Mouse (Mus musculus) heart, postnatal 0 days (tissue): ENCODE measurements around the gene Col7a1. TPM values are rescaled to one million over a fixed set of nuclear protein-coding genes. Genes with fewer than 3 reads are reported as not detected.

Source experiments
- ATAC-seq: fragments of 200-750 bp; cut with Nextera tagmentation; 2 replicates; pipeline ENCODE4 v1.8.0; 2017; ENCODE audit warnings: low read depth, moderate number of reproducible peaks, moderate library complexity; ENCODE audit not compliant: insufficient read depth
- DNase-seq: peaks from one replicate; pipeline ENCODE4 v3.0.0-alpha.2; 2016; ENCODE audit warnings: low spot score
- H3K27ac ChIP-seq: fragments of 300-500 bp; sonication (generic); 2 replicates; pipeline ENCODE4 v1.5.1; 2014; ENCODE audit warnings: low read depth, mild to moderate bottlenecking
- H3K27me3 ChIP-seq: fragments of 300-500 bp; sonication (generic); 2 replicates; pipeline ENCODE4 v1.6.1; 2014; ENCODE audit warnings: low read length, mixed read lengths; ENCODE audit not compliant: control insufficient read depth, insufficient read depth
- H3K36me3 ChIP-seq: fragments of 300-500 bp; sonication (generic); replicated peaks from 2 replicates; pipeline ENCODE4 v1.6.1; 2014; ENCODE audit warnings: low read length, mixed read lengths; ENCODE audit not compliant: control insufficient read depth, insufficient read depth
- H3K4me1 ChIP-seq: fragments of 300-500 bp; sonication (generic); 2 replicates; pipeline ENCODE4 v1.6.1; 2014; ENCODE audit warnings: antibody characterized with exemption; ENCODE audit not compliant: control insufficient read depth, insufficient read depth
- H3K4me2 ChIP-seq: fragments of 300-500 bp; sonication (generic); 2 replicates; pipeline ENCODE4 v1.6.1; 2014; ENCODE audit warnings: low read depth, mild to moderate bottlenecking, low read length, moderate library complexity
- H3K4me3 ChIP-seq: fragments of 300-500 bp; sonication (generic); 2 replicates; pipeline ENCODE4 v1.5.1; 2014; ENCODE audit warnings: low read depth, low read length
- H3K9ac ChIP-seq: fragments of 300-500 bp; sonication (generic); replicated peaks from 2 replicates; pipeline ENCODE4 v1.6.1; 2014; ENCODE audit warnings: low read depth, low read length, mixed read lengths
- H3K9me3 ChIP-seq: fragments of 300-500 bp; sonication (generic); replicated peaks from 2 replicates; pipeline ENCODE4 v1.6.1; 2016; ENCODE audit warnings: low read length; ENCODE audit not compliant: control insufficient read depth
- CTCF ChIP-seq: IDR thresholded peaks from 2 replicates; pipeline ENCODE4 v1.5.1; 2016; ENCODE audit warnings: antibody characterized with exemption, control low read depth, low read depth
- EP300 ChIP-seq: IDR thresholded peaks from 2 replicates; pipeline ENCODE4 v1.6.1; 2016; ENCODE audit warnings: antibody characterized with exemption, low read depth
- WGBS: fragments of 180-500 bp; shearing (Covaris S2); extraction: QIAGEN DNeasy Blood & Tissue Kit; methylation state at CpG from one replicate; pipeline ENCODE4 v1.1.7; 2014; 5-methylcytosine and 5-hydroxymethylcytosine counted together
- polyA plus RNA-seq: library from polyadenylated mRNA; unstranded; fragments of >200 nt; fragmentation: Nextera tagmentation; extraction: Ambion mirVana; gene quantifications from 2 replicates; pipeline ENCODE4 v1.2.1, GENCODE M21; 2015
- total RNA-seq: library from RNA; depleted of rRNA; stranded (reverse); fragments of >200 nt; gene quantifications from 2 replicates; pipeline ENCODE4 v1.2.3, GENCODE M21; 2014; ENCODE audit warnings: low replicate concordance

Col7a1 gene
- total and polyA plus RNA-seq, 2 experiments from 2014 or later = 0.57 to 1.3 TPM

DNA sequence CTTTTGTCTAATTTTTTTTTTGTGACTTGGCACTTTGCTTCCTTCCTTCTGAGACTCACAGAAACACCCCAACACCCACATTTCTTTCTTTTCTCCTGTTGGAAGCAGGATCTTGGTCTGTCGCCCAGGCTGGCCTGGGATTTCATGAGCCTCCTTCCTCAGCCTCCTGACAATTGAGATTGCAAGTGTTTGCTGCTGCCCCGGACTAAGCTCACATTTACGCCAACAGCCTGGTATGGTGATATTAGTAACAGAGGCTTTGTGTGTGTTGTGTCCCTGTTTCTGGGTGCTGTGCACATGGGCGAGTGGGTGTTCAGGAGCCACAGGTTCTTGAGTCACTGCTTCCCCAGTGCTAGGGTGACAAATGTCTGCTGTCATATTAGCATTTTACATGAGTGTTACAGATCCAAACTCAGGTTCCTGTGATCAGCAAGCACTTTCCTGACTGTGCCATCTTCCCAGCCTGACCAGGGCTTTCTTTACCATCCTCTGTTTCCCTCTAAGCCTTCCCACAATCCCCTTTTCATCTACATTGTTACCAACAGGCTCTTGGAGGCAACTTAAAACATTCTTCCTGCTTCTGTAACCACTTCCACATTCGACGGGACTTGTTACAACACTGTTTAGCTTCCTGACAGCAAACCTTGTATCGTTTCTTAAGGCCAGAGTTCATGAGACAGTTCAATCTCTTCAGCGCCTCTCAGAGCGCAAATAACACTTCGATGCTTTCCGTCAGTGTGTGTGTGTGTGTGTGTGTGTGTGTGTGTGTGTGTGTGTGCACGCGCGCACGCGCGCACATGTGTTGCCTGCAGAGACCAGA lies 69.7 kb downstream of the Col7a1 start:
- Histone ChIP-seq H3K27me3 (no peaks in the 10 kb centered on the region), H3K9ac (no peak overlapping the region), H3K27ac (no peak overlapping the region), H3K4me2 (no peak overlapping the region), H3K4me3 (no peak overlapping the region), H3K9me3 (no peaks in the 10 kb centered on the region), H3K36me3 (no peaks in the 10 kb centered on the region), H3K4me1 (no peaks in the 10 kb centered on the region)
- 75% methylated on average over 17 of the region's 17 CpGs for WGBS
- TF ChIP-seq CTCF (no peak), EP300 (no peak)
- no peak for ATAC-seq
- DNase-seq = no peak

DNA sequence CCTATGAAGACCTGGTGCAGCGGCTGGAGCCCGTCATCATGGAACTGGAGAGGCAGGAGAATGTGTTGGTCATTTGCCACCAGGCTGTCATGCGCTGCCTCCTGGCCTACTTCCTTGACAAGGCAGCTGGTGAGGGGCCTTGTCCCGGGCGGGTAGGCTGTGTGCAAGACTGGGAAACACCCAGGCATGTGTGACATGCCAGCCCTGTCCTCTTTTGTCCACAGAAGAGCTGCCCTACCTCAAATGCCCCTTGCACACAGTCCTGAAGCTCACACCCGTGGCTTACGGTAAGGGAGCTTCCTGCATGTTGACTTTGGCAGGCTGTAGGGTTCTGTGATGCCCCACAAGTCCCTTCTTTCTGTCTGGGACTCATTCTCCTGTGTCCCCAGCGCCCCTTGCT lies 74.1 kb downstream of the Col7a1 start:
- Histone ChIP-seq H3K4me2 (no peak overlapping the region), H3K9ac (no peak overlapping the region), H3K4me3 (no peak overlapping the region), H3K4me1 (no peaks in the 10 kb centered on the region), H3K27me3 (no peaks in the 10 kb centered on the region), H3K9me3 (no peaks in the 10 kb centered on the region), H3K36me3 (no peaks in the 10 kb centered on the region), H3K27ac (peak overlapping the region; percentile 48; the same call in 1 of the 2 replicates)
- no peak for TF ChIP-seq CTCF
- no peak for TF ChIP-seq EP300
- 41% methylated on average over 8 of the region's 8 CpGs for WGBS
- peak; percentile 81 for ATAC-seq
- DNase-seq = peak; percentile 50

DNA sequence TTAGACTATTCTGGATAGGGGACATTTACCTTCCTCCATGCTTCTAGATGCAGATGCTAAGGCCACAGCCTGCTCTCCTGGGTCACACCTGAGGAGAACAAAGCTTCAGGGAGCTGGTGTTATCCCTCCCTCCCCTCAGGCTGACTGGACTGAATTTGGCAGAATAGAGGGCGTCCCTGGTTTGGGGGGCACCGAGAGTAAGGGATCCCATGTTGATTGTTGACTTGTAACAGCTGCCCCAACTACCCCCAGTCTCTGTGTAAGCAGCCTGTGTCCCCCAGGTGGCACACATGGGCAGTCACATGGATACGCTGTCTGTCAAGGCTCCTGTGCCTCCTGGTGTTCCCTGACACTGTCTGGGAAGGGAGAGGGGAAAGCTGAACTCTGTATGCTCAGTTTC lies 75.0 kb downstream of the Col7a1 start:
- Histone ChIP-seq H3K9ac (no peak overlapping the region), H3K4me3 (no peak overlapping the region), H3K27ac (no peak overlapping the region), H3K27me3 (no peaks in the 10 kb centered on the region), H3K9me3 (no peaks in the 10 kb centered on the region), H3K4me2 (no peak overlapping the region), H3K36me3 (no peaks in the 10 kb centered on the region), H3K4me1 (no peaks in the 10 kb centered on the region)
- WGBS = 86% methylated on average over 3 of the region's 3 CpGs
- TF ChIP-seq EP300 (no peak), CTCF (no peak)
- DNase-seq (no peak), ATAC-seq (no peak)

DNA sequence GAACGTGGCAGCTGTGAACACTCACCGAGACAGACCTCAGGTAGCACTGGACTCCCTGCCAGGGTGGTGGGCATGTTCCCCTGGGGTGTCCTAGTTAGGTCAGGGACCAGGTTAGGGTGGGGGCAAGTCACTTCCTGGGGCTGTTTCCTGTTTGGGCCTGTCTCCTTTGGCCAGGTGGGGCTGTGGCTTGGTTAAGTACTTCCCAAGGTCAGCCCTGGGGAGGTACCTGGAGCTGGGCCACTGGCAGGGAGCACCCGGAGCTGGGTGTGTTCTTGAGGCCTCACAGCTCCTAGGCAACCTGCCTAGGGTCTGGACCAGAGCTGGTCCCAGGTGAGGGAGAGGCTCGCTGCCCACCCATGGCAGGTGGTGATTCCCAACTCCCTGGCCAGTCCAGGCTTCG lies 75.5 kb downstream of the Col7a1 start:
- H3K9me3 ChIP-seq = no peaks in the 10 kb centered on the region
- no peaks in the 10 kb centered on the region for H3K27me3 ChIP-seq
- ATAC-seq (no peak), DNase-seq (no peak)
- H3K27ac ChIP-seq = no peak overlapping the region
- no peak for TF ChIP-seq CTCF
- TF ChIP-seq EP300 = no peak
- no peak overlapping the region for H3K4me3 ChIP-seq
- H3K4me2 ChIP-seq = no peak overlapping the region
- H3K4me1 ChIP-seq = no peaks in the 10 kb centered on the region
- no peak overlapping the region for H3K9ac ChIP-seq
- 59% methylated on average over 5 of the region's 5 CpGs for WGBS
- H3K36me3 ChIP-seq = no peaks in the 10 kb centered on the region

DNA sequence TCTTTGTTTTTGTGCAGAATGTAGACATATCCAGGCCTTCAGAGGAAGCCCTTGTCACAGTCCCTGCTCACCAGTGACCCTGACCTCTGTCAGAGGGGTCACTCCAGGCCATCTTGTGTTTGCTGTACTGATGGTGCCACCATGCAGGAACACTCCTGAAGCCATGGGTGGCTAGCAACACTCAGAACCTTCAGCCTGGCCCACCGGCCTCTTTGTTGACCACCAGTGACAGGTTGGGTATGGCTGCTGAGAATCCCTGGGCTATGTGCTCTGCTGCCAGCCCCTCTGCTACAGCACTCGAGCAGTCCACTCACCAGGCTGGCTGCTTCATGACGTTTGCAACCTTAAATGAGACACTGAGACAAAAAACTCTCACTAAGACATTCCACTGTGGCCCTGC lies 76.9 kb downstream of the Col7a1 start:
- Histone ChIP-seq H3K27ac (no peak overlapping the region), H3K36me3 (no peaks in the 10 kb centered on the region), H3K4me2 (no peak overlapping the region), H3K4me1 (no peaks in the 10 kb centered on the region), H3K9me3 (no peaks in the 10 kb centered on the region), H3K27me3 (no peaks in the 10 kb centered on the region), H3K4me3 (no peak overlapping the region), H3K9ac (no peak overlapping the region)
- 63% methylated on average over 3 of the region's 3 CpGs for WGBS
- DNase-seq (no peak), ATAC-seq (no peak)
- TF ChIP-seq EP300 (no peak), CTCF (no peak)

DNA sequence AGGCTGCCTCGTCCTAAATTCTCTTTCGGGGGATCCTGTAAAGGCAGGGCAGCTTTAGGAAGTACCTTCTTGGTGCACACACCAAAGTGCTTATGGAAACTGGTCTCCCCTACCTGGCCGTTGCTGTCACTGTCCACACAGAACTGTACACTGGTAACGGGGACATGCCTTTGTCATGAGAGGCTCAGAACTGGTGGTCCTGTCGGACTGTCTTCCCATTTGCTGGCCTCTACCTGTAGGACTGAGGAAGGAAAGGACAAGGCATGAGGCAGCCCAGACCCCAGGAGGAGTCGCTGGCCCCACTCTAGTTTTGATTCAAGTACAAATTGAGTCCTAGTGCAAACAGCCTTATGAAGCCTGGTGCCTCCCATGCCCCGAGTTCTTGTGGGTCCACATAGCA lies 77.6 kb downstream of the Col7a1 start:
- DNase-seq = no peak
- 81% methylated on average over 7 of the region's 7 CpGs for whole genome bisulfite sequencing
- no peak overlapping the region for H3K4me2 ChIP-seq

More for the DNA sequence above, 77.6 kb downstream of the Col7a1 start:
- H3K36me3 ChIP-seq = no peaks in the 10 kb centered on the region
- H3K9ac ChIP-seq = no peak overlapping the region
- H3K27ac ChIP-seq = no peak overlapping the region
- TF ChIP-seq EP300 (no peak), CTCF (no peak)
- H3K27me3 ChIP-seq = no peaks in the 10 kb centered on the region
- no peaks in the 10 kb centered on the region for H3K9me3 ChIP-seq
- H3K4me1 ChIP-seq = no peaks in the 10 kb centered on the region
- ATAC-seq = no peak
- H3K4me3 ChIP-seq = no peak overlapping the region
